Mouse (Mus musculus) splenic B cell, adult 2 months (primary cell): Measurements from ENCODE around the gene Ccdc87.
A peak's percentile ranks its signal among the peaks of the same experiment; 100 is the strongest.

Experiments used
- DNase-seq: peaks from one replicate; pipeline ENCODE4 v3.0.0-alpha.2; 2011; ENCODE audit warnings: low read depth, low spot score
- H3K27me3 ChIP-seq: 2 replicates; pipeline ENCODE4 v1.6.1; 2012; ENCODE audit warnings: mild to moderate bottlenecking, low read length, moderate library complexity, mixed read lengths; ENCODE audit not compliant: control insufficient read depth, poor library complexity, insufficient read depth, severe bottlenecking
- H3K36me3 ChIP-seq: 2 replicates; pipeline ENCODE4 v1.6.1; 2012; ENCODE audit warnings: mild to moderate bottlenecking, low read length, moderate library complexity, mixed read lengths; ENCODE audit not compliant: control insufficient read depth, poor library complexity, insufficient read depth, severe bottlenecking

Ccdc87 gene

GRCm38 (mm10) chr19:4817182-4817835 is 21.9 kb upstream of the Ccdc87 start:
- DNase-seq: no peak
- Histone ChIP-seq H3K27me3 (no peaks in the 10 kb centered on the region), H3K36me3 (no peaks in the 10 kb centered on the region)

- peak; percentile 11 for DNase-seq
- H3K36me3 ChIP-seq: peaks cover 1% of the 10 kb centered on the region; the same call in 1 of the 2 replicates
These were observed 18.4 kb upstream of the Ccdc87 start for GRCm38 (mm10) chr19:4820678-4821303.

GRCm38 (mm10) chr19:4828444-4829114 is 10.6 kb upstream of the Ccdc87 start:
- Histone ChIP-seq H3K36me3 (peaks cover 3% of the 10 kb centered on the region; the same call in 1 of the 2 replicates), H3K27me3 (no peaks in the 10 kb centered on the region)
- no peak for DNase-seq

More at GRCm38 (mm10) chr19:4820678-4821303, 18.4 kb upstream of the Ccdc87 start:
- H3K27me3 ChIP-seq: no peaks in the 10 kb centered on the region

- peaks cover 3% of the 10 kb centered on the region; the same call in 1 of the 2 replicates for H3K36me3 ChIP-seq
- no peak for DNase-seq
- H3K27me3 ChIP-seq: no peaks in the 10 kb centered on the region
These were observed 10.0 kb upstream of the Ccdc87 start for GRCm38 (mm10) chr19:4829156-4829555.

- DNase-seq: no peak
- H3K27me3 ChIP-seq: no peaks in the 10 kb centered on the region
- 0 out of 2 replicates have a peak, but pooled peaks cover 2% of the 10 kb centered on the region for H3K36me3 ChIP-seq
These were observed 5.2 kb upstream of the Ccdc87 start for GRCm38 (mm10) chr19:4833977-4834376.

- no peak for DNase-seq
- no peaks in the 10 kb centered on the region for H3K36me3 ChIP-seq
- H3K27me3 ChIP-seq: no peaks in the 10 kb centered on the region
These were observed 3.1 kb upstream of the Ccdc87 start for GRCm38 (mm10) chr19:4836096-4836495.

- DNase-seq: no peak
- H3K27me3 ChIP-seq: no peaks in the 10 kb centered on the region
- H3K36me3 ChIP-seq: no peaks in the 10 kb centered on the region
These were observed 2.1 kb upstream of the Ccdc87 start for GRCm38 (mm10) chr19:4837049-4837448.

GRCm38 (mm10) chr19:4838526-4839140 is 533 bp upstream of the Ccdc87 start:
- no peak for DNase-seq
- Histone ChIP-seq H3K27me3 (no peaks in the 10 kb centered on the region), H3K36me3 (no peaks in the 10 kb centered on the region)

- DNase-seq: no peak
- no peaks in the 10 kb centered on the region for H3K27me3 ChIP-seq
- H3K36me3 ChIP-seq: no peaks in the 10 kb centered on the region
These were observed 1.7 kb downstream of the Ccdc87 start for GRCm38 (mm10) chr19:4840848-4841247.

GRCm38 (mm10) chr19:4842611-4843010 is 3.4 kb downstream of the Ccdc87 start:
- no peaks in the 10 kb centered on the region for H3K27me3 ChIP-seq
- DNase-seq: no peak
- no peaks in the 10 kb centered on the region for H3K36me3 ChIP-seq

- H3K27me3 ChIP-seq: no peaks in the 10 kb centered on the region
- no peaks in the 10 kb centered on the region for H3K36me3 ChIP-seq
- DNase-seq: no peak
These were observed 6.7 kb downstream of the Ccdc87 start for GRCm38 (mm10) chr19:4845846-4846245.

GRCm38 (mm10) chr19:4847490-4847889 is 8.3 kb downstream of the Ccdc87 start:
- Histone ChIP-seq H3K36me3 (no peaks in the 10 kb centered on the region), H3K27me3 (no peaks in the 10 kb centered on the region)
- DNase-seq: peak; percentile 51

- no peaks in the 10 kb centered on the region for H3K36me3 ChIP-seq
- no peaks in the 10 kb centered on the region for H3K27me3 ChIP-seq
- no peak for DNase-seq
These were observed 10.6 kb downstream of the Ccdc87 start for GRCm38 (mm10) chr19:4849800-4850199.

- H3K36me3 ChIP-seq: no peaks in the 10 kb centered on the region
- H3K27me3 ChIP-seq: no peaks in the 10 kb centered on the region
- no peak for DNase-seq
These were observed 11.1 kb downstream of the Ccdc87 start for GRCm38 (mm10) chr19:4850281-4850680.
